Mouse (Mus musculus): ENCODE data around the gene Ucp2.

DNA sequence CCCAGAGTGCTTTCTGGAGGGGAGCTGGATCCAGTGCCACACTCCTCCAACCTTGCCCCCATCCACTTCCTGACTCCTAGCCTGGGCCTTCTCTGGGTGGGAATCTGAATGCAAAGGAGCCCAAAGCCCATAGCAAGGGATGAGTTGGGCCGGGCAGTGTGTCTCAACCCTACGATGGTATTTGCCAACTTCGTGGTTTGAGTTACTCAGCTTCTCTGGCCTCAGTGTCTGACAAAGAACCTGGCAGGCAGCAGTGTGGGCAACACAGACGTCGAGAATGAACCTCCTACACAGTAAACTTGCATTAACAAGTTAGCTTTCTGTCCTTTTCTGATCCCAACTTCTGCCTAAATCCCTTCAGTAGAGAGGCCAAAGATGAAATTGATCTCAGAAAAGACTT is 8.6 kb upstream of the Ucp2 start:
- TF ChIP-seq NANOG (IDR thresholded peaks at IDR 0.05; ENCODE audit: borderline replicate concordance, low read length): no peak
- TF ChIP-seq CTCF (conservative IDR thresholded peaks at IDR 0.05; ENCODE audit: low read length): no peak
